Mouse (Mus musculus): ENCODE data around the gene Card19.

The Card19 gene

GRCm38 (mm10) chr13:49196211-49196610 lies 19.6 kb downstream of the Card19 start:
- DNase-seq (ENCODE audit: low read depth, low spot score): no peak

- DNase-seq (ENCODE audit: low read depth, low spot score): no peak
Measured at GRCm38 (mm10) chr13:49195651-49196050, 20.2 kb downstream of the Card19 start.

GRCm38 (mm10) chr13:49194811-49195210 lies 21.0 kb downstream of the Card19 start:
- no peak for DNase-seq (ENCODE audit: low read depth, low spot score)

GRCm38 (mm10) chr13:49193650-49194049 lies 22.2 kb downstream of the Card19 start:
- DNase-seq (ENCODE audit: low read depth, low spot score): no peak

- DNase-seq (ENCODE audit: low read depth, low spot score): no peak
Measured at GRCm38 (mm10) chr13:49192156-49192855, 23.5 kb downstream of the Card19 start.

GRCm38 (mm10) chr13:49191673-49192035 lies 24.2 kb downstream of the Card19 start:
- no peak for DNase-seq (ENCODE audit: low read depth, low spot score)

- DNase-seq (ENCODE audit: low read depth, low spot score): no peak
Measured at GRCm38 (mm10) chr13:49190876-49191672, 24.8 kb downstream of the Card19 start.

- DNase-seq (ENCODE audit: low read depth, low spot score): no peak
Measured at GRCm38 (mm10) chr13:49189970-49190870, 25.6 kb downstream of the Card19 start.

GRCm38 (mm10) chr13:49188966-49189360 lies 26.9 kb downstream of the Card19 start:
- no peak for DNase-seq (ENCODE audit: low read depth, low spot score)

- DNase-seq (ENCODE audit: low read depth, low spot score): no peak
Measured at GRCm38 (mm10) chr13:49188219-49188965, 27.4 kb downstream of the Card19 start.

- DNase-seq (ENCODE audit: low read depth, low spot score): peak; percentile 93
Measured at GRCm38 (mm10) chr13:49187288-49188218, 28.3 kb downstream of the Card19 start, which contains the start of gene Ninj1. Ninj1 (plus strand) TSS chr13:49187485.

- no peak for DNase-seq (ENCODE audit: low read depth, low spot score)
Measured at GRCm38 (mm10) chr13:49186798-49187287, 29.0 kb downstream of the Card19 start.

- DNase-seq (ENCODE audit: low read depth, low spot score): no peak
Measured at GRCm38 (mm10) chr13:49183646-49184045, 32.2 kb downstream of the Card19 start.

GRCm38 (mm10) chr13:49183161-49183560 lies 32.7 kb downstream of the Card19 start:
- DNase-seq (ENCODE audit: low read depth, low spot score): no peak

- DNase-seq (ENCODE audit: low read depth, low spot score): no peak
Measured at GRCm38 (mm10) chr13:49181411-49181984, 34.3 kb downstream of the Card19 start.

- DNase-seq (ENCODE audit: low read depth, low spot score): no peak
Measured at GRCm38 (mm10) chr13:49180691-49181090, 35.1 kb downstream of the Card19 start.

GRCm38 (mm10) chr13:49180274-49180673 lies 35.6 kb downstream of the Card19 start:
- DNase-seq (ENCODE audit: low read depth, low spot score): no peak

- DNase-seq (ENCODE audit: low read depth, low spot score): no peak
Measured at GRCm38 (mm10) chr13:49178839-49179585, 36.8 kb downstream of the Card19 start.

- no peak for DNase-seq (ENCODE audit: low read depth, low spot score)
Measured at GRCm38 (mm10) chr13:49175509-49175908, 40.3 kb downstream of the Card19 start.
